Mouse (Mus musculus): ENCODE measurements around the gene Exoc6b. TPM values are rescaled to one million over a fixed set of nuclear protein-coding genes. Genes with fewer than 3 reads are reported as not detected.

The Exoc6b gene
- polyA plus RNA-seq, 1 experiment = 7.8 TPM

DNA sequence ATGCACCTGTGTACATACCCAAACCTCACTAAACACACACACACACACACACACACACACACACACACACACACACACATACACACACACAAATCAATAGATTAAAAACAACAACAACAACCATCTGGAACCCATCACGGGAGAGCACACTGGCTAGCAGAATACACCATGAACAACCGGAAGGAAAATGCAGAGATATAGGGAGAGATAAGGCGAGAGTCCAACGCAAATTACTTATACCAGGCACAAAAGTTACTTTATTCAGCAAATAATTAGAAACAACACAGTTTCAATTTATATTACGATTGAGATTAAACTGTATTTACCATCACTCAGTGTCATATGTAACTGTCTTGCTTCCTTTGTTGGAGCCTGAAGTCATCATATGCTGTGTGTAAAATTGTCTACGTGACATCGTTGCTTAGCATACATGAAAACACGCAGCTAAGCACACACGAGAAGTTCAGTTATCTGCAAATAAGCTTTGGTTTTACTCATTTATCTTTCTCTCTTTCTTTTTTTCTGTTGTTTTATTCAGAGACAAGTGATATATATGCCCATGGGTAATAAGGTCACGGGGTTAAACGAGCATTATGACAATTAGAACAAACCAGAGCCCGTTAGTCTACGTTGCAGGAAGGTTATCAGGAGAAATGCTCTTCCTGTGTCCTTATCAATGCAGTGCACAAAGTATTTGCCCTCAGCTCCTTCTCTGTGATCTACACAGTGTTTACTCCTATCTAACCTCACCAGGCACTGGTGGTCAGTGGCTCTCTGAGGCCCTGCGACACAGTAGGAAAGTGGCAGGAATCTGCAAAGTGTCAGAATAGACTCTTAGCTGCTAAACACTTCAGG, 186.4 kb downstream of the Exoc6b start:
- H3K4me3 ChIP-seq (ENCODE audit: control insufficient read depth, low read depth, low read length) = no peak overlapping the region
- H3K27ac ChIP-seq (ENCODE audit: control insufficient read depth, insufficient read depth, low read depth, low read length) = no peak overlapping the region
- no peak for TF ChIP-seq CTCF (IDR thresholded peaks at IDR 0.05; ENCODE audit: control insufficient read depth, insufficient read depth, insufficient replicate concordance, low read depth, low read length)
- no peaks in the 10 kb centered on the region for H3K4me1 ChIP-seq (ENCODE audit: control insufficient read depth, insufficient read depth, low read length)
- no peaks in the 10 kb centered on the region for H3K27me3 ChIP-seq (ENCODE audit: control insufficient read depth, insufficient read depth, low read length)
- H3K36me3 ChIP-seq (ENCODE audit: control insufficient read depth, insufficient read depth, low read length) = no peaks in the 10 kb centered on the region

DNA sequence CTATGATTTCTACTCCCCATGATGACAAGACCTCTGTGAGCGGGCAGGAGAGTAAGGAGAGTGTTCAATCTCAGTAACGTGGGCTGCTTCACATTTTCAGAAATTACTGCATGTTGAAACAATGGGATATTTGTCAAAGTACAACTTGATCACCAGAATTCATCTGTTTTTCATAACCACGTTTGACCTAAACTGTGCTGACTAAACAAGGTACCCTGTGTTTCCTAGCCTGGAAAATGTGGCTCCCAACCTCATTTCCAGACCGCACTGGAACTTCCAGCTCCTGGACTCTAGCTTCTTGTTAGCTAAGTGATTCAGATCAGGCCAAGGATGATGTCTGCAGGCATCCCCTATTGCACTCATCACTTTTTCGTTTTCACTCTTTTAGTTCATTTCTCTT, 193.4 kb downstream of the Exoc6b start:
- Histone ChIP-seq H3K4me1 (ENCODE audit: control insufficient read depth, insufficient read depth, low read length) (no peaks in the 10 kb centered on the region), H3K27me3 (ENCODE audit: control insufficient read depth, insufficient read depth, low read length) (no peaks in the 10 kb centered on the region), H3K36me3 (ENCODE audit: control insufficient read depth, insufficient read depth, low read length) (no peaks in the 10 kb centered on the region), H3K4me3 (ENCODE audit: control insufficient read depth, low read depth, low read length) (no peak overlapping the region), H3K27ac (ENCODE audit: control insufficient read depth, insufficient read depth, low read depth, low read length) (no peak overlapping the region)
- TF ChIP-seq CTCF (IDR thresholded peaks at IDR 0.05; ENCODE audit: control insufficient read depth, insufficient read depth, insufficient replicate concordance, low read depth, low read length) = no peak
- no peak for TF ChIP-seq POLR2A (IDR thresholded peaks at IDR 0.05; ENCODE audit: control insufficient read depth, low read depth, low read length)

DNA sequence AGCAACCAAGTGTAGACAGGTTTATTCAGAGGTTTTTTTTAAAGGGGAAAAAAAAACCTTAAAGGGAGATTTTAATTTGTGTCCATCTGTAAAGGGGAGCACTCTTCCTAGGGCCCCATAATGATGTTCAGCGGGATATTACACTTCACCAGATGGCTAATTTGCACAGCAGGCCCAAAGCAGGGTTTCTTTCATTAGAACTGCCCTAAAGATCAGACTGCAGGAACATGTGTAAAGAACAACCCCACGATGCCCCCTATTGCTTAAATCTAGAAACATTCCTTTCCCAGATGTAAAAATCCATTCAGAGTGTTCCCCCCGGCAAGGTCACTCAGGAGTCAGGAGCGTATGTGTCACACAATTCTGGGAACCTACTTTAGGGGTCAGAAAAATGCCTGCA, 202.2 kb downstream of the Exoc6b start:
- H3K4me1 ChIP-seq (ENCODE audit: control insufficient read depth, insufficient read depth, low read length) = no peaks in the 10 kb centered on the region; the same call in 1 of the 2 replicates
- H3K27ac ChIP-seq (ENCODE audit: control insufficient read depth, insufficient read depth, low read depth, low read length) = no peak overlapping the region
- no peaks in the 10 kb centered on the region for H3K27me3 ChIP-seq (ENCODE audit: control insufficient read depth, insufficient read depth, low read length)
- no peak overlapping the region for H3K4me3 ChIP-seq (ENCODE audit: control insufficient read depth, low read depth, low read length)
- TF ChIP-seq CTCF (IDR thresholded peaks at IDR 0.05; ENCODE audit: control insufficient read depth, insufficient read depth, insufficient replicate concordance, low read depth, low read length) (no peak), POLR2A (IDR thresholded peaks at IDR 0.05; ENCODE audit: control insufficient read depth, low read depth, low read length) (no peak)
- H3K36me3 ChIP-seq (ENCODE audit: control insufficient read depth, insufficient read depth, low read length) = no peaks in the 10 kb centered on the region

DNA sequence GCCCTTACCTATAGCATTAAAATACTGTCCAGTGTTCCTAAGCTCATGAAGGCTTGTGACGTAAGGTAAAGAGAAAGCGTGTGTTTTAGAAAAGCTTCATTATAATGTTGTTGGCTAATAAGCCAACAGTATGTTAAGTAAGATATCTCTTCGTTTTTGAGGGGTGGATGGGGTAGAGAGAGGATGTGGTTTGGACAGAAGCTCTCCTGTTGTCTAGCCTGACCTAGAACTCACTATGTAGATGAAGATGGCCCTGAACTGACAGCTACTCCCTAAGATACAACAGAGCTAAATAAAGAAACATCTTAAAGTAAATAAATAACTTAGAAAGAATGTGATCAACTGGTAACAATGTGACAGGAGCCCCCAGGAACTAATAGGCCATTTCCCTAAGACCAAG, 204.7 kb downstream of the Exoc6b start:
- no peaks in the 10 kb centered on the region for H3K27me3 ChIP-seq (ENCODE audit: control insufficient read depth, insufficient read depth, low read length)
- no peak overlapping the region for H3K4me3 ChIP-seq (ENCODE audit: control insufficient read depth, low read depth, low read length)
- no peaks in the 10 kb centered on the region for H3K36me3 ChIP-seq (ENCODE audit: control insufficient read depth, insufficient read depth, low read length)
- no peak for TF ChIP-seq CTCF (IDR thresholded peaks at IDR 0.05; ENCODE audit: control insufficient read depth, insufficient read depth, insufficient replicate concordance, low read depth, low read length)
- no peak for TF ChIP-seq POLR2A (IDR thresholded peaks at IDR 0.05; ENCODE audit: control insufficient read depth, low read depth, low read length)
- H3K27ac ChIP-seq (ENCODE audit: control insufficient read depth, insufficient read depth, low read depth, low read length) = no peak overlapping the region
- no peaks in the 10 kb centered on the region; the same call in 1 of the 2 replicates for H3K4me1 ChIP-seq (ENCODE audit: control insufficient read depth, insufficient read depth, low read length)

DNA sequence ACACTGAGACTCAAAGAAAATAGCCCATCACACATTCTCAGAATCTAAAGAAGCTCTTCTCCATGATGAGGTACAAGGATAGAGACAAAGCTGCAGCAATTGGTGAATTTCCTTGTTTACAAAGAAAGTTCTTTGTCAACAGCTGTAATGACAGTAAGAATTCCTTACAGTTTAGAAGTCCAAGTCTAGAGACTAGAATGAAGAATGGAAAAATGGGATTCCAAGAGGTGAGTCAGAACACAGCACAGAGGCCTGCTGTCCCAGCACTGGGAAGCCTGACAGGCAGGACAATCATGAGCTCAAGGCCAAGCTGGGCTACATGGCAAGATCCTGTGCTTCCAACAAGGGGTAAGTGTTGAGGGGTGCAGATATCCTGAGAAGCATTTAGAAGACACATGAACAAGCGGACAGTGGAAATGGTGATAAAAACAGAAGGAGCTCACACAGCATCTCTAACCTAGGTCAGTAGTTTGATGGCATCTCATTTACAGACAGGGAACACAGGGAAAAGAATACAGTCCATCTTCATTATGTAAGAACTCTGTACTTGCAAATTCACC, 205.4 kb downstream of the Exoc6b start:
- Histone ChIP-seq H3K27ac (ENCODE audit: control insufficient read depth, insufficient read depth, low read depth, low read length) (no peak overlapping the region), H3K36me3 (ENCODE audit: control insufficient read depth, insufficient read depth, low read length) (no peaks in the 10 kb centered on the region), H3K4me1 (ENCODE audit: control insufficient read depth, insufficient read depth, low read length) (no peaks in the 10 kb centered on the region; the same call in 1 of the 2 replicates), H3K4me3 (ENCODE audit: control insufficient read depth, low read depth, low read length) (no peak overlapping the region), H3K27me3 (ENCODE audit: control insufficient read depth, insufficient read depth, low read length) (no peaks in the 10 kb centered on the region)
- TF ChIP-seq POLR2A (IDR thresholded peaks at IDR 0.05; ENCODE audit: control insufficient read depth, low read depth, low read length) (no peak), CTCF (IDR thresholded peaks at IDR 0.05; ENCODE audit: control insufficient read depth, insufficient read depth, insufficient replicate concordance, low read depth, low read length) (no peak)

DNA sequence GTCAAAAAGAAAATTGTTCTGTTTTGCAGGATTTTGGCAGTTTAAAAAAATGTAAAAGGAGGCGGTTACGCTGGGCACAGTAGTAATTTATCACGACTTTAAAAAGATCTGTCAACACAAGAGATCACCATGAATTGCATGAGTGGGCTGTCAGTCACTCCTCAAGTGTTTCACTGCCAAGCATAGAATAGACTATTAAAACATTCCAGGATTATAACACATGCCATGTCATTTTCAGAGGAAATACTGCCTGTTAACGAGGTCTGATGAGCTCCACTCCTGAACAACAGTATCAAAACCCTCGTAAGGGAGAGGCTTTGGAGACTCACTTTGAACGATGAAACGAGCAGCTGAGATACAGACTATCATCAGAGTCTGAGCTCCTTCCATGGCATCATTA, 223.6 kb downstream of the Exoc6b start:
- no peak overlapping the region for H3K4me3 ChIP-seq (ENCODE audit: control insufficient read depth, low read depth, low read length)
- no peak overlapping the region for H3K27ac ChIP-seq (ENCODE audit: control insufficient read depth, insufficient read depth, low read depth, low read length)
- TF ChIP-seq POLR2A (IDR thresholded peaks at IDR 0.05; ENCODE audit: control insufficient read depth, low read depth, low read length) = no peak
- TF ChIP-seq CTCF (IDR thresholded peaks at IDR 0.05; ENCODE audit: control insufficient read depth, insufficient read depth, insufficient replicate concordance, low read depth, low read length) = no peak
- H3K36me3 ChIP-seq (ENCODE audit: control insufficient read depth, insufficient read depth, low read length) = no peaks in the 10 kb centered on the region
- no peaks in the 10 kb centered on the region for H3K27me3 ChIP-seq (ENCODE audit: control insufficient read depth, insufficient read depth, low read length)
- no peaks in the 10 kb centered on the region for H3K4me1 ChIP-seq (ENCODE audit: control insufficient read depth, insufficient read depth, low read length)

DNA sequence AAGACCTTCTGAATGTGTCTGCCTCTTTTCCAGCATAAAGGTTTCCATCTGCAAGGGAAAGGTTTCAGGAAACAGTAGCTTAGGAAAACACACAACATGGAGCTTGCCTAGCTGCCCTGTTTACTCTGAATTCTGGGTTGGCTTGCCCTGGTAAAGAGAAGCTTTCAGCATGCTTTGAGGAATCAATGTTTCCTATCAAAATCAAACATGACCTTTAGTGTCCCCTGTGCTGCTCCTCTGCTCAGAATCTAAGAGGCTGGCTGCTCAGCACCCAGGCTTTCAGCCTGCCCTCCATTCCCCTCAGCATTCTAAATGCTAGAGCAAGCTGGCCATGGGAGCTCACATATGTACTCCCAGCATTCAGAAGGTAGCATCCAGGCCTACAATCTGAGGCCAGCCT, 228.2 kb downstream of the Exoc6b start:
- no peaks in the 10 kb centered on the region for H3K27me3 ChIP-seq (ENCODE audit: control insufficient read depth, insufficient read depth, low read length)
- TF ChIP-seq POLR2A (IDR thresholded peaks at IDR 0.05; ENCODE audit: control insufficient read depth, low read depth, low read length) (no peak), CTCF (IDR thresholded peaks at IDR 0.05; ENCODE audit: control insufficient read depth, insufficient read depth, insufficient replicate concordance, low read depth, low read length) (no peak)
- no peaks in the 10 kb centered on the region for H3K36me3 ChIP-seq (ENCODE audit: control insufficient read depth, insufficient read depth, low read length)
- no peak overlapping the region for H3K4me3 ChIP-seq (ENCODE audit: control insufficient read depth, low read depth, low read length)
- no peaks in the 10 kb centered on the region for H3K4me1 ChIP-seq (ENCODE audit: control insufficient read depth, insufficient read depth, low read length)
- no peak overlapping the region for H3K27ac ChIP-seq (ENCODE audit: control insufficient read depth, insufficient read depth, low read depth, low read length)

All from testis, adult 2 months (tissue).